Mouse (Mus musculus): ENCODE results near the gene Cldn1. TPM values are rescaled to one million over a fixed set of nuclear protein-coding genes. Genes with fewer than 3 reads are reported as not detected.

The Cldn1 gene
- 7.8 and 10.5 TPM in 2 replicates for polyA plus RNA-seq (2012; rRNA removed)

DNA sequence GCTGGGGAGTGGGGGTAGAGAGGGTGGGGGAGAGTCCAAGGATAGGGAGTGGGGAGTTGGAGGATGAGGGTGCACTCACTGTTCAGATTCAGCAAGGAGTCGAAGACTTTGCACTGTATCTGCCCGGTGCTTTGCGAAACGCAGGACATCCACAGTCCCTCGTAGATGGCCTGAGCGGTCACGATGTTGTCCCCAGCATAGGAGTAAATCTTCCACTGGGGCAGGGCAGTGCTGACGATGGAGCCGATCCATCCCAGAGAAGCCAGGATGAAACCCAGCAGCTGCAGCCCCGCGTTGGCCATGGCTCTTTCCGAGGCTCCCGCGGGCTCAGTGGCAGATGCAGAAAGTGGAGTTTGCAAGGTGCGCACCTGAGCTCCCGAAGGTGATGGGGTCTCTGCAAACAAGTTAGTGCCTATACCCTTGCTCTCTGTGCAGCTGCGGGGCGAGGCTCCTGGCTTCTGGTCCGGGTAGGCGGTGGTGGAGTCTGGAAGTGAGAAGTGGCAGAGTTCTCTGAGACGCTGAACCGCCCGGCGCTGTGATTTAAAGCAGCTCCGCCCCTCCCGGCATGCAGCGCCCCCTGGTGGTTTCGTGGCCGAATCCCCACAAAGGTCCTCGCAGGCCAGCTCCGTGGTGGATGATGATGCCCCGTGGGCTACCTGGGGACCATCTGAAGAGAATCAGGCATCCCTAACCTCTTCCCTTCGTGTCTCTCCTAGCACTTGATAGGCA is at the start of gene Cldn1:
Cldn1 (minus strand) TSS at position 517 of the 729 bp plus-strand sequence.
- Histone ChIP-seq H3K27ac (ENCODE audit: control insufficient read depth, insufficient read depth, low read length) (no peak within 1 kb of the TSS), H3K4me3 (ENCODE audit: control insufficient read depth, insufficient read depth, low read length) (peak within 1 kb of the TSS; percentile 13), H3K4me1 (replicated peaks; ENCODE audit: control insufficient read depth, insufficient read depth, low read length) (0 out of 2 replicates have a peak, but pooled peaks cover 4% of the 10 kb centered on the region), H3K36me3 (ENCODE audit: control insufficient read depth, insufficient read depth, low read length) (no peaks in the 10 kb centered on the region), H3K27me3 (ENCODE audit: control insufficient read depth, insufficient read depth, low read length) (no peaks in the 10 kb centered on the region)
- peak; percentile 63 for DNase-seq
- TF ChIP-seq POLR2A (IDR thresholded peaks at IDR 0.05; ENCODE audit: control insufficient read depth, extremely low read depth, insufficient read depth, low read length, poor library complexity) (no peak), CTCF (IDR thresholded peaks at IDR 0.05; ENCODE audit: borderline replicate concordance, control insufficient read depth, extremely low read depth, insufficient read depth, low read length, poor library complexity) (peak; percentile 61; the same call in 1 of the 2 replicates)
- WGBS: 8% methylated on average over 33 of the region's 33 CpGs

DNA sequence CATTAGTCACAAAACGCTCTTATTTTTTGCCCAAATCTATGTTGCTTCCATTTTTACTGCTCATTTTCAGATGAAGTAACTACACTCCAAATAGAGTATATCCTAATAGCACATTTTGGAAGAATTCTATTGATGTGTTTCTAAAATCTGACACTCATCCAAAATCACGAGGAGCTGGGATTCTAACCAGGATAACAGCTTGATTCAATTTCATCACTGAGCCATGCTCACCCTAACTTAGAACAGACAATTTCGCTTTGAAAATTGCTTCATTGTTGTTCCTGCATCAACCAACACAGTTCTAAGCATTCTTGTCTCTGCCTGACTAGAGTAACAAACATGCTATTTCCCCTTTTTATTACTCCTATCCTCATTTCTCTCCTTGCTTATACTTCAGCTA is 47.0 kb upstream of the Cldn1 start:
- WGBS: 93% methylated on average over 3 of the region's 3 CpGs
- TF ChIP-seq POLR2A (IDR thresholded peaks at IDR 0.05; ENCODE audit: control insufficient read depth, extremely low read depth, insufficient read depth, low read length, poor library complexity): no peak
- TF ChIP-seq CTCF (IDR thresholded peaks at IDR 0.05; ENCODE audit: borderline replicate concordance, control insufficient read depth, extremely low read depth, insufficient read depth, low read length, poor library complexity): no peak
- no peak for DNase-seq
- H3K27me3 ChIP-seq (ENCODE audit: control insufficient read depth, insufficient read depth, low read length): no peaks in the 10 kb centered on the region
- no peaks in the 10 kb centered on the region for H3K4me1 ChIP-seq (replicated peaks; ENCODE audit: control insufficient read depth, insufficient read depth, low read length)
- H3K4me3 ChIP-seq (ENCODE audit: control insufficient read depth, insufficient read depth, low read length): no peak overlapping the region
- H3K27ac ChIP-seq (ENCODE audit: control insufficient read depth, insufficient read depth, low read length): no peak overlapping the region
- H3K36me3 ChIP-seq (ENCODE audit: control insufficient read depth, insufficient read depth, low read length): no peaks in the 10 kb centered on the region

DNA sequence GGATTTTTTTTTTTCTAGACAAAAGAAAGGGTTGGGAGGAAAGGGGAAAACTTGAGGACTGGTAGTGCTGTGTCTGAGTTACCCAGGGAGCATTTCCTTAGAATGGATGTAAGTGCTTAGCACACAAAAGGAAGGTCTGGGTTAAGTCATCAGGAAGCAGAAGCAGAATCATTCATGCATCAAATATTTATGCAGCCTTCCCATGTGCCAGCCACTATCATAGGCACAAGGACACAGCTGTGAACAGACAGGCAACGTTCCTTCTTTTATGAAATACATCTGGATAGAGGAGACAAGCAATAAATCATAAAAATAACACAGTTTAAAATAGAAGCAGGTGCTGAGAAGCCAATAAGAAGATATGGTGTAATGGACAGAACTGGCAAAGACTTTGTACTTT is 32.4 kb upstream of the Cldn1 start:
- no peak for DNase-seq
- no peaks in the 10 kb centered on the region for H3K4me1 ChIP-seq (replicated peaks; ENCODE audit: control insufficient read depth, insufficient read depth, low read length)
- no peak for TF ChIP-seq CTCF (IDR thresholded peaks at IDR 0.05; ENCODE audit: borderline replicate concordance, control insufficient read depth, extremely low read depth, insufficient read depth, low read length, poor library complexity)
- TF ChIP-seq POLR2A (IDR thresholded peaks at IDR 0.05; ENCODE audit: control insufficient read depth, extremely low read depth, insufficient read depth, low read length, poor library complexity): no peak
- no peaks in the 10 kb centered on the region for H3K36me3 ChIP-seq (ENCODE audit: control insufficient read depth, insufficient read depth, low read length)
- H3K4me3 ChIP-seq (ENCODE audit: control insufficient read depth, insufficient read depth, low read length): no peak overlapping the region
- H3K27ac ChIP-seq (ENCODE audit: control insufficient read depth, insufficient read depth, low read length): no peak overlapping the region
- H3K27me3 ChIP-seq (ENCODE audit: control insufficient read depth, insufficient read depth, low read length): no peaks in the 10 kb centered on the region
- WGBS: 36% methylated on average over 1 of the region's 1 CpGs

DNA sequence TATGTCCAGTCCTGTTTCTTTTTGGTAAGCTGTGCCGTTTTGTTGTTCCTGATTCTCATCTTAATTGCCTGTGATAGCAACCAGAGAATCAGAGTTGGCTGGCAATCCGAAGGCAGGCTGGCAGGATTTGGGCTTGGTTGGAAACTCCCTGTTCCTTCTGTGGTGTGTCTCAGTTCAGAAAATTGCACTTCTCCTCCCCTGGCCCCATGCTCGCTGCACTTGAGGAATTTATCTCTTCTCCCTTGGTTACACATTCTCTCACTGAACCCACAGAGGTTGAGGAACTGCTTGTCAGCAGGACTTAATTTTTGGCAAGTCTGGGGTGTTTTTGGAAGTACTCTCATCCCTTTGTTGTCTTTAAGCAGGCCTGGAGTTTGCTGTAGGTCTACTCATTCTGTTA is 29.3 kb upstream of the Cldn1 start:
- no peak for TF ChIP-seq POLR2A (IDR thresholded peaks at IDR 0.05; ENCODE audit: control insufficient read depth, extremely low read depth, insufficient read depth, low read length, poor library complexity)
- TF ChIP-seq CTCF (IDR thresholded peaks at IDR 0.05; ENCODE audit: borderline replicate concordance, control insufficient read depth, extremely low read depth, insufficient read depth, low read length, poor library complexity): no peak
- Histone ChIP-seq H3K27me3 (ENCODE audit: control insufficient read depth, insufficient read depth, low read length) (no peaks in the 10 kb centered on the region), H3K36me3 (ENCODE audit: control insufficient read depth, insufficient read depth, low read length) (no peaks in the 10 kb centered on the region), H3K27ac (ENCODE audit: control insufficient read depth, insufficient read depth, low read length) (no peak overlapping the region), H3K4me3 (ENCODE audit: control insufficient read depth, insufficient read depth, low read length) (no peak overlapping the region), H3K4me1 (replicated peaks; ENCODE audit: control insufficient read depth, insufficient read depth, low read length) (no peaks in the 10 kb centered on the region)
- DNase-seq: no peak
- 66% methylated on average over 3 of the region's 3 CpGs for WGBS

DNA sequence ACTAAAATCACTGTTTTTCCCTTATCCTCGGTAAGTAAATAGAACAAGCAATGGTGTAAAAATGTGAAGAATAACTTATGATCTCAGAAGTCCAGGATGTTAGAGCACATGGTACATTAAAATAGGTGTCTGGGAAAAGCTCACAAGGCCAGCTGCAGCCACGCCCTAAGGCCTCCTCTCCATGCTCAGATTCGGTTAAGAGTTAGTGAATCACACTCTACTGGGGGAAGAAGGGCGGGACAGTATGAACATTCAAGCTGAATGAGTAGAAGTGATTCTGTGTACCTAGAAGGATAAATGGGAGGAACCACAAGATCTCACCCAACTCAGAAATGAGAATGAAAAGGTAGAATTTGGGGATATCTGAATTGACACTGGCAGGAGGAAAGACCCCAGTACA is 28.9 kb upstream of the Cldn1 start:
- 81% methylated on average over 4 of the region's 4 CpGs for WGBS

DNA sequence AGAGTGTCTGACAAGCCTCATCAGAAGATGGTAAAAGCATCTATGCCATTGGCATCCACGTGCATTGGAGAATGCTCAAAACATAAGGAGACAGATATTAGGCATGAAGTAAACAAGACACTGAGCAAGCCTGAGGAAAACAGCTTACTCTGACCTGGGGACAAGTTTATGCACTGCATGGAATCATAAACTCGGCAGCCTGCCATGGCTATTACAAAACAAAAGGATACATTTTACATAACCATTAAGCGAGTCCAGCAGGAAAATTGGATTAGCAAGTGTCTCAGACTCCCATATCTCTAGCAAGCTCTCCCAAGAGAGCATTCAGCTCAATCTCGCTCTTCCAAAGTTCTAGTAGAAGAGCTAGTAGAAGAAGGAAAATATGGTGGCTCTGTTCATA is 19.3 kb upstream of the Cldn1 start:
- H3K4me3 ChIP-seq (ENCODE audit: control insufficient read depth, insufficient read depth, low read length): no peak overlapping the region
- TF ChIP-seq POLR2A (IDR thresholded peaks at IDR 0.05; ENCODE audit: control insufficient read depth, extremely low read depth, insufficient read depth, low read length, poor library complexity): no peak
- no peak for TF ChIP-seq CTCF (IDR thresholded peaks at IDR 0.05; ENCODE audit: borderline replicate concordance, control insufficient read depth, extremely low read depth, insufficient read depth, low read length, poor library complexity)
- no peak overlapping the region for H3K27ac ChIP-seq (ENCODE audit: control insufficient read depth, insufficient read depth, low read length)
- 90% methylated on average over 4 of the region's 4 CpGs for WGBS
- H3K36me3 ChIP-seq (ENCODE audit: control insufficient read depth, insufficient read depth, low read length): no peaks in the 10 kb centered on the region
- H3K4me1 ChIP-seq (replicated peaks; ENCODE audit: control insufficient read depth, insufficient read depth, low read length): no peaks in the 10 kb centered on the region
- DNase-seq: no peak
- no peaks in the 10 kb centered on the region for H3K27me3 ChIP-seq (ENCODE audit: control insufficient read depth, insufficient read depth, low read length)

More for the DNA sequence above, 28.9 kb upstream of the Cldn1 start:
- no peak for DNase-seq
- Histone ChIP-seq H3K4me1 (replicated peaks; ENCODE audit: control insufficient read depth, insufficient read depth, low read length) (no peaks in the 10 kb centered on the region), H3K36me3 (ENCODE audit: control insufficient read depth, insufficient read depth, low read length) (no peaks in the 10 kb centered on the region), H3K4me3 (ENCODE audit: control insufficient read depth, insufficient read depth, low read length) (no peak overlapping the region), H3K27ac (ENCODE audit: control insufficient read depth, insufficient read depth, low read length) (no peak overlapping the region), H3K27me3 (ENCODE audit: control insufficient read depth, insufficient read depth, low read length) (no peaks in the 10 kb centered on the region)
- TF ChIP-seq POLR2A (IDR thresholded peaks at IDR 0.05; ENCODE audit: control insufficient read depth, extremely low read depth, insufficient read depth, low read length, poor library complexity): no peak
- no peak for TF ChIP-seq CTCF (IDR thresholded peaks at IDR 0.05; ENCODE audit: borderline replicate concordance, control insufficient read depth, extremely low read depth, insufficient read depth, low read length, poor library complexity)

Data from thymus, adult 2 months (tissue).